Mouse (Mus musculus): ENCODE data around the gene Elf1.
"Not testable (repeated sequence)": the region's sequence is repeated elsewhere in the genome, so short reads cannot be mapped to it uniquely, and the experiment has no call there.

The Elf1 gene

DNA sequence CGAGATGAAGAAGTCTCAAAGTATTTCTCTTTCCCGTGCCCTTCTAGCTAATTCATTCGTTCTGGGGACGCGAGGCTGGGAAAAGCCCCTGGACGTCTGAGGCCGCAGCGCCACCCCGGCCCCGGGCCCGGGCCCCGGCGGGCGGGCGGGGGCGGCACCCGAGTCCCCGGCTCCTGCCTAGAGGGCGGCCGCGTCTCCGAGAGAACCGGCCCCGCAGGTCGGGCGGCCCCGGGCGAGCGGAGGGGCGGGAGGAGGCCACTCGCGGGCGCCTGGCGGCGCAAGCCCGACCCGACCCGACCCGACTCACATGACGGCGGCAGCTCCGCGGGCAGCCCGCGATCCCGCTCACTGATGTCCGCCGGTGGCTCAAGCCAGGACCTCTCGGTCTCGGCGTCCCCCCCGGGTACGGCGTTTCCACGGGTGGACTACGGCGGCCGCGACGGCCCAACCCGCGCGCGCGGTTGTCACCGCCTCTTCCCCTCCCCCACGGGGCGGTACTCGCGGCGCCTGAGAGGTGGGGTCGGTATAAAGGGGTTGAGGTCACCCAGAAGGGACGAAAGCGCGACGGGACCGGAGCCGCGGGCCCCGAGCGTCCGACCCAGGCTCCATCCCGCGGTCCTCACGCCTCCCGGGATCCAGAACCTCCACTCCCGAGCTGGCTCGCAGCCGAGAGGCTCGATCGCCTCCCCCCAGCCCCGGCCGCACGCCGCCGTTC lies at the start of gene Elf1:
Elf1 (plus strand) TSS at position 571 of the 715 bp plus-strand sequence.
- peak; percentile 77 for DNase-seq (ENCODE audit: low read depth, low spot score)

DNA sequence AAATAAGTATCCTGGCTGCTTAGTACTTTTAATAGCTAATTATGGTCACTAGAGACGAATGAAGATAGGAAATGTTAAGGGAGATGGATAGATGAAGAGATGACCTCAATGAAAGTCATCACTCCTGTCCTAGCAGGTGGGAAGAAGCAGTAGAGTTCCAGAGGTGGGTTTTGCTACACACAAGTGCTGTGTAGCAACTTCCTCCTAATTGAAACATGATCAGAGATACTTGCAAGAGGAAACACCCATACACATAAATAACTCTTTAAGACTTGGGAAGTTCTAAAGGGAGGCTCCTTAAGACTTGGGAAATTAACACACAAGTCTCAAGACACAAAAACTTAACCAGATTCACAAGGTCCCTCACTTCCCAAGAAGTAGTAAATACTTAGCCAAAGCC lies 46.9 kb upstream of the Elf1 start:
- no peak for DNase-seq (ENCODE audit: low read depth, low spot score)

DNA sequence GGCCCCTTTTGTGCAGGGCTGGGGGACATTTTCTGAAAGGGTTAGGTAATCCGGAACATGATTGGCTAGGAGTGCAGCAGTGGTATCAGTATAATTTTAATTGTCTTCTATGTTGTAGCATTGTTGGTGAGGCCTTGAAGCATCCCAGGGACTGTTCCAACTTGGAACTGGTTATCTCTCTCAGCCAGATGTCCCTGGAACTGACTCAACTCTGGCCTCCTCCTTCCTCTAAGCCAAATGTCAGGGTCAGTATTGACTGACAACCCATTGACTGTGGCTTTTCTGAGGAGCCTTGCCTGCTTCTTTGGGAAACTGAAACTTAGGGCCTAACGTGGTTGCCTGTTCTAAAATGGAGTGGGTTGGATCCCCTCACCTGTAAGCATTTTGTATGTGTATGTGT lies 40.3 kb upstream of the Elf1 start:
- DNase-seq (ENCODE audit: low read depth, low spot score) = no peak

DNA sequence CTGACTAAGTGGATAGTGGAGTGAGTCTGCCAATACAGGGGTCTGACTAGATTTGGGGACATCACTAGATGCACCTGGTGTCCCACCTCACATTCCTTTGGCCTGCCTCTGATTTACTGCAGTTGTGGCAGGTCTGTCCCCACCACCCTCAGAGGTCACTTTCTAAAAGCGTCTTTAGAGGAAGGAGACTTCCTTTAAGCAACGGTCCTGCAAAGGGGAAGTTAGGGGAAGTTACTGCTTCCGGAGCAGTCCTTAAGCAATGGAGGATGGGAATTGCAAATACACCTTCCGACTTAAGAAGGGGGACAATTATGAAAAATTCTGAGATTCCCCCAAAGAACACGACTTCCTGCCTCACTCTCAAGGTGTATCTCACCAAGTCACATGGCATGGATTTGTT lies 39.6 kb upstream of the Elf1 start:
- no peak for DNase-seq (ENCODE audit: low read depth, low spot score)

DNA sequence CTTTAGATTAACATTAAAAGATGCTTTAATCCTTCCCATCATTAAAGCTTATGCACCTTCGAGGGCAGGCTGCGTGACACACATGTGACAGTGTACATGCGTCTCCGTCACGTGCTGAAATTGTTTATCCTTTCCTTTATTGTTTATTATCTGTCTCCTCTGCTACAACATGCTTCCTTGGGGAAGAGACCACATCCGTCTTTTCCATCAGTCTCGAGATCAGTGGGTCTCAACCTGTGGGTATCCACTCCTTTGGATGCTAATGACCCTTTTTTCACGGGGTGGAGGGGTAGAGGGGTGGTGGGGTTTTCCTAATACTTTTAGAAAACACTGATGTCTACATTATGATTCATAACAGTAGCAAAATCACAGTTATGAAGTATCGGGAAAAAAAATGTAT lies 36.4 kb upstream of the Elf1 start:
- no peak for DNase-seq (ENCODE audit: low read depth, low spot score)

DNA sequence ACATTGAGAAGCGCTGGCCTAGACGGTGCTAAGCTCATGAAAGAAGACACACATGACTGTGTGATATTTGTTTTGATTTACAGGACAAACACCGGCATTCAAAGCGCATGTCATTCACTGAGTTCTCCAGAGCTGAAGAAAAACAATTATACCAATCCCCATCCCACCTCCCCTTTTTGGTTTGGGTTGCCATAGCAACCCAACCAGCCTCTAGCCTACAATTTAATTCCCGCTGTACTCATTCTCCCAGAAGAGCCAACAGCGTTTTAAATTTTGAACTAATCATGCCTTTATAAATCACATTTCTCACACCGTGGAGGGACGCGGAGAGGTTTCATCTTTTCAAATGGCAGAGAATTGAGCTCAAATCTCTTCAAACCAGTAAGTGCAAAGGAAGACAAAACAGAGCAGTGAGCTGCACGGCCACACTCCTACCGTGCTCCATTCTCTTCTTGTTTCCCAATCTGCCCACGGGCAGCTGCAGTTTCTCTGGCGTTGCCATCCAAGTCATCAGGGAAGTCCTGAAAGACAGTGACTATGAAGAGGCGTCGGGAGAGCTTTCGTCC lies 35.9 kb upstream of the Elf1 start:
- no peak for DNase-seq (ENCODE audit: low read depth, low spot score)

DNA sequence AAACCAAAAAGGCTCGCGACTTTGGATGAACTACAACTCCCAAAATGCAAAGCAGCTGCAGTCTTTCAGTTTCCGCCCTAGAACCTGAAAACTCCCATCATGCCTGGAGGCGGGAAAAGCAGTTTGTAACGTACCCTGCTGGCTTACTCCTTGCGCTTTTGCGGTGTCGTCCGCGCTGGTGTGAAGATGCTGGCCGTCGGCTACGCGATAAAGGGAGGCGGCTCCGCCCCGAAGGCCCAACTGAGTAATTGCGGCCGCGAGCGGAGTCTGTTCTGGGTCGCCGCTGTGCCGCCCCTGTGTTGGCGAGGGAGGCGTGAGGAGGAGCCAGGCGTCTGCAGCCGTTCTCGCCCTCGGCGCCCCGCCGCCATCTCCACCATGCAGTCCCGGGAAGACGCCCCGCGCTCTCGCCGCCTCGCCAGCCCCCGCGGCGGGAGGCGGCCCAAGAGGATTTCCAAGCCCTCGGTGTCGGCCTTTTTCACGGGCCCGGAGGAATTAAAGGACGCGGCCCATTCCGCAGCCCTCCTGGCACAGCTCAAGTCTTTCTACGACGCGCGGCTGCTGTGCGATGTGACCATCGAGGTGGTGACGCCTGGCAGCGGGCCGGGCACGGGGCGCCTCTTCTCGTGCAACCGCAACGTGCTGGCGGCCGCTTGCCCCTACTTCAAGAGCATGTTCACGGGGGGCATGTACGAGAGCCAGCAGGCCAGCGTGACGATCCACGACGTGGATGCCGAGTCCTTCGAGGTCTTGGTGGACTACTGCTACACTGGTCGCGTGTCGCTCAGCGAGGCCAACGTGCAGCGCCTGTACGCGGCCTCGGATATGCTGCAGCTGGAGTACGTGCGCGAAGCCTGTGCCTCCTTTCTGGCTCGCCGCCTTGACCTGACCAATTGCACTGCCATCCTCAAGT lies 29.1 kb upstream of the Elf1 start, which contains the start of gene Kbtbd6:
Kbtbd6 (plus strand) TSS at position 155 of the 910 bp plus-strand sequence.
- DNase-seq (ENCODE audit: low read depth, low spot score) = peak; percentile 33

DNA sequence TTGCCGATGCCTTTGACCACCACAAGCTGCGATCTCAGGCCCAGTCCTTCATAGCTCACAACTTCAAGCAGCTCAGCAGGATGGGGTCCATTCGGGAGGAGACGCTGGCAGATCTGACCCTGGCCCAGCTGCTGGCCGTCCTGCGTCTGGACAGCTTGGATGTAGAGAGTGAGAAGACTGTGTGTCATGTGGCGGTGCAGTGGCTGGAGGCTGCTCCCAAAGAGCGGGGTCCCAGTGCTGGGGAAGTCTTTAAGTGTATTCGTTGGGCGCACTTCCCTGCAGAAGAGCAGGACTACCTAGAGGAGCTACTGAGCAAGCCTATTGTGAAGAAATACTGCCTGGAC lies 28.4 kb upstream of the Elf1 start:
- DNase-seq (ENCODE audit: low read depth, low spot score) = not testable (repeated sequence)

DNA sequence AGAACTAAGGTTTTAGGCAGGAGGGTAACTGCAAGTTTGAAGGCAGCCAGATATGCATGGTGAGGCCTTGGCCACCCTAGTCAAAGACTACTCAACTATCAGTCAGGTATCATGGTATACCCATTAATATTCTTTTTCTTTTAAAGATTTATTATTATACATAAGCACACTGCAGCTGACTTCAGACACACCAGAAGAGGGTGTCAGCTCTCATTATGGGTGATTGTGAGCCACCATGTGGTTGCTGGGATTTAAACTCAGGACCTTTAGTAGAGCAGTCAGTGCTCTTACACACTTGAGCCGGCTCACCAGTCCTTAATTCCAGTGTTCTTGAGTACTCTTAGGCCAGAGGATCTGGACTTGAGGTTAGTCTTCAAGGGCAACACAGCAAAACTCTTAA lies 20.6 kb upstream of the Elf1 start:
- DNase-seq (ENCODE audit: low read depth, low spot score) = no peak

DNA sequence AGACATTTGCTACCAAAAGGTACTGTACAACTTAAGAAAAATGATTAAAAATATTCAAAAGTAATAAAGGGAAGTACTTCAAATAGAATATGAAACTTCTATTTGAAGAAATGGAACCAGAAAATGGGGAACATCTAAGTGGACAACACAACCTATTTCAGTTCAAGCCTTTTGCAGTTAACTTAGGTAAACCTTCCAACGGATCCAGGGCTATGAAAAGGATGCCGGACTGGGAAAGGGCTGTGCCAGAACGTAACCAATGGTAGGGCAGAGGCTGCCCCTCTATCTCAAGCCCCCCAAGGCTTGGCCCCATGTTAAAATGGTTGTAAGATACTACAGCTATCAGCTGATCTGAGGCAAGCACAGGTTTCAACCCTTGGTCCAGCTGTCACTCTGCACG lies 20.0 kb upstream of the Elf1 start:
- no peak for DNase-seq (ENCODE audit: low read depth, low spot score)

DNA sequence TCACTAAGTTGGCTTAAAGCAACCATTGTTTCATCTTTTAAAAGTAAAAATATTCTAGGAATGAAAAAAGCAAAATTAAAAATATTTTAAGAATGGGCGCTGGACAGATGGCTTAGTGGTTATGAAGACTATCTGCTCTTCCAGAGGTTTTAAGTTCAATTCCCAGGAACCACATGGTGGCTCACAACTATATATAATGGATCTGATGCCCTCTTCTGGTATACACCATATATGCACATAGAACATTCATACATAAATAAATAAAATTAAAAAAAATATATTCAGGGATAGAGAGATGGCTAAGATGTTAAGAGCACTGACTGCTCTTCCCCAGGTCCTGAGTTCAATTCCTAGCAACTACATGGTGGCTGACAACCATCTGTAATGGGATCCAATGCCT lies 15.4 kb upstream of the Elf1 start:
- DNase-seq (ENCODE audit: low read depth, low spot score) = peak; percentile 50

DNA sequence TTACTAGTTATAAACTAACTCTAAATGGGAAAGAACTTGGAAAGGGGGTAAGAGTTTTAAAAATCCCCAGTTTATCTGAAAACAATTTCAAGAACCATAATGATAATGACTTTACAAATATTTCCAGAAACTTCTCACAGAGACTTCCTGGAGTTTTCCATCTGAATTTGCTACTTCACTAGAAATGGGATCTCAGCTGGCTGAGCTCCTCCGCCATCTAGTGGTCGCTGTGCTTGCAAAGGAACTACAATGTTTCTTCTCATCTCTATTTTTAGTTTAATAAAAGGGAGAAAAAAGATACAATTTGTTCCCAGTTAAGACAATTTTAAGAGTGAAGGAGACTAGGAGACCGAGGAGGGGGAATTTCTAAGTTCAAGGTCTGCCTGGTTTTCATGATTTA lies 13.4 kb upstream of the Elf1 start:
- DNase-seq (ENCODE audit: low read depth, low spot score) = peak; percentile 77

DNA sequence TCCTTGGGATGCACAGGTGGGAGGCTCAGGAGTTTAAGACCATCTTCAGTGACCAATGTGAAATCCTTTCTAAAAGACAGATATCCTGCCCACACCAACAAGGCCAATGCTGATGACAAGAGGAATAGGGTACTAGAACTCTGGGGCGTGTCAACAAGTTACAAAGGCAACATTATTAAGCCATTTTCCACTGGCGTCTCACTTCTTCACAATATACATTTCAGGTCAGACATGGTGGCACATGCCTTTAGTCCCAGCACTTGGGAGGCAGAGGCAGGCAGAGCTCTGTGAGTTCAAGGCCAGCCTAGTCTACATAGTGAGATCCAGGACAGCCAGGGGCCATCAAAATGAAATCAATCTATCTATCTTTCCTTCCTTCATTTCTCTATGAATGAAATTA lies 7.6 kb upstream of the Elf1 start:
- no peak for DNase-seq (ENCODE audit: low read depth, low spot score)

DNA sequence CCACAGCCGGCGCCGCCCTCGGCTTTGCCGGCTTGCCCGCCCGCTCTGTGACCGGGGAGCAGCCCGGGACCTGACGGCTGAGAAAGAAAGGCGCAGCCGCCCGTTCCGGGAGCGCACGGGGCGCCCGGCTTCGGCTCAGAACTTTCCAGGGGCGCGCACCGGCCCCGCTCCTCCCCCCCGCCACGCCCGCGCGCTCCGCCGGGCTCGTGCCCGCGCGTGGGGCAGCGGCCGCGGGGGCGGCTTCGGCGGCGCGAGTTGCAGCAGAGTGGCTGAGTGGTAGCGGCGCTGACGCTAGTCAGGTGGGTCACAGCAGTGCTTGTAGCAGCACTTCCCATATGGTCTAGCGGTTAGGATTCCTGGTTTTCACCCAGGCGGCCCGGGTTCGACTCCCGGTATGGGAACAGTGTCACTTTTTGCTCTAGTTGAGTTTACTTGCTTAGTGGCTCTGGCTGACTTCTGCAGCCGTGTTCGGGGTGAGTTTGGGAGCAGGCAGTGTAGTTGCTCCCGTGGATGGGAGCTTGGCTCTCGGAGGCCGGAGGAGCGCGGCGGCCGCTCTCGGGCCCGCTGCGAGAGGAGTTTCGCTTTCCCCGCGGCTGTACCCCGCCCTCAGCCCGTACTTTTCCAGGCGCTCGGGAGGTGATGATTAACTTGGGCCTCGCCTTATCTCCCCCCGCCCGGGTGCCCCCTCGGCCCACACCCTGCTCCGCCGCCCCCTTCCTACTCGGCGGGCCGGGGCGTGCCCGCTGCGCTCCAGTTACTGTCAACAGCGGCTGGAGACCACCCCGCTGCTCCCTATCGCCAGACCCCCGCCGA lies 551 bp downstream of the Elf1 start, which contains the start of gene Wbp4:
Wbp4 (minus strand) TSS at position 182 of the 813 bp plus-strand sequence.
- peak; percentile 92 for DNase-seq (ENCODE audit: low read depth, low spot score)

DNA sequence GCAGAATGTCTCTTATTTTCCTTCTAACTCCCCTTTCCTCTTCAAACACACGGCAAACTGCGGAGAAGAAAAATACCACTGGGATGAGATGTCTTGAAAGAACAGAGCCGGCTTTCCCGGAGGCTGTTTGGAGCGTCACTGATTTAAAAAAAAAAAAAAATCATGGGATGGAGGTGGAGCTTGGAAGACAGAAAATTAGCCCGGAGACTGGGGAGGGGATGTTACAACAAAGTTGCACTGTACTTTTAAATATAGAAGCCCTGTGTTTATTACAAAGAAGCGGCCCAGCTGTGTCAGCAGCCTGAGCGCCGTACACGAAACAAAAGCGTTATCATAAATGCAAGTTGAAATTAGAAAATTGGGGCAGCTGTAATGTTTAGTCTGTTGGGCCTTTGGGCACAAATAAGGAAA lies 1.3 kb downstream of the Elf1 start:
- DNase-seq (ENCODE audit: low read depth, low spot score) = peak; percentile 82

DNA sequence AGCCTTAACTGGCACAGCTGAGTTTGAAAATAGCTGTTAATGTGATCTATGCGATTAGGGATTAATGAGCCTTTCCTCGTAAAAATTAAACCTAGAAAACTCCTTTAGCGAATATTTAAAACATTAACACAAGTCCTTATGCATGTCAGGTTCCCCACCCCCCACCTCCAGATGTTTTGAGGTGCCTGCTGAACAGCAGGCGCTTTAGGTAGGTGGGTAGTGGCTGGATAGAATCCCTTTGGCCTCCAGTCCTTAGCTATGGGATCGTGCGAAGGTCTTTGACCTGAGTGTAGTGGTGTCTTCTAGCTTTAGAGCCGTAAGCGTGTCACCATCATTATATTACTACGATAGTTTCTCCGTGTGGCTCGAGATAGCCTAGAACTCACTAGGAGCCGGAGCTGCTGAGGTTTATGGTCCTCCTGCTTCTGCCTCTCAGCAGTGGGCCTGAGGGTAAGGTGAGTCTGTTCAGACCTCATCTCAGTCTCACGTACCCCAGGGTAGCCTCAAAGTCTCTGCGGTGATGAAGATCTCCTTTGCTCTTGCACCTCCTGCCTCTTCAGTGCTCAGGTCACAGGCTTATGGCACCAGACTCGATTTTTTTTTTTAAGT lies 1.9 kb downstream of the Elf1 start:
- peak; percentile 28 for DNase-seq (ENCODE audit: low read depth, low spot score)

DNA sequence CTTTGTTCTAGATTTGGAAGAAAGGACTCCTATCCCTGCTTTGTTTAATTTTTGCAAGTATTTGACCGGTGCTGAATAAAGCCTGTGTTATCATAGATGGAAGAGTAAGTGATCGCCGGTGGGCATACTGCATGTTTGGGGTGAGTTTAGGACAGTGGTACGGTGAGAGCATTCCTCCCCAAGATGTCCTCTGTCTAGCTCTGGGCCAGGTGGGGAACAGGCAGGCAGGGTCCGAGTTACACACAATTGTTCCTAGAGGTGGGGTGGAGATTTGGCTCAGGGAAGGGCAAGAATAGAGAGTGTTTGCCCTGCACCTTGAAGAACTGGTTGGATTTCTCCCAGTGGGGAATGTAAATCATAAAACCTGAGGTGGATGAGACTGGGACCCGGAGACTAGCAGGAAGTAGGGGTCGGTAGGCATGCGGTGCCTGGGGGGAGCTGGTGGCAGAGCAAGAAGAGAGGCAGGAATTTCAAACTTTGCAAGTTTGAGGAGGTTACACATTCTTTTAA lies 2.7 kb downstream of the Elf1 start:
- no peak for DNase-seq (ENCODE audit: low read depth, low spot score)

DNA sequence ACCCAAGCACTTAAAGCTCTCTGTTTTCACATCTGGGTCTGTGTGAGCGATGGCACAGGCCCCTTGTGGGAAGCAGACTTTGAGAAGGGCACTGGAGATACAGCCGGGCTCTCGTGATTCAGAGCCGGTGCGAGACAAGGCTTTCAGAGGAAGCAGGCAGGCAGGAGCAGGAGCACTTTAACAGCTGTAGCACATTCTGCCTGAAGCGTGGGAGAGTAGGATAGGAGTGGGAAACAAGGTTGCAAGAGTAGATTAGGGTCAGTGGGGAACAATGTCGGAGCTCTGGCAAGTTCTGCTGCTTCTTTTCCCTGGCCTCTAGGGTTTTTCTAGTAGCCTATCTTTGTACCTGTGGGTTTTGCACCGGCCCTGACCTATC lies 5.6 kb downstream of the Elf1 start:
- DNase-seq (ENCODE audit: low read depth, low spot score) = no peak

DNA sequence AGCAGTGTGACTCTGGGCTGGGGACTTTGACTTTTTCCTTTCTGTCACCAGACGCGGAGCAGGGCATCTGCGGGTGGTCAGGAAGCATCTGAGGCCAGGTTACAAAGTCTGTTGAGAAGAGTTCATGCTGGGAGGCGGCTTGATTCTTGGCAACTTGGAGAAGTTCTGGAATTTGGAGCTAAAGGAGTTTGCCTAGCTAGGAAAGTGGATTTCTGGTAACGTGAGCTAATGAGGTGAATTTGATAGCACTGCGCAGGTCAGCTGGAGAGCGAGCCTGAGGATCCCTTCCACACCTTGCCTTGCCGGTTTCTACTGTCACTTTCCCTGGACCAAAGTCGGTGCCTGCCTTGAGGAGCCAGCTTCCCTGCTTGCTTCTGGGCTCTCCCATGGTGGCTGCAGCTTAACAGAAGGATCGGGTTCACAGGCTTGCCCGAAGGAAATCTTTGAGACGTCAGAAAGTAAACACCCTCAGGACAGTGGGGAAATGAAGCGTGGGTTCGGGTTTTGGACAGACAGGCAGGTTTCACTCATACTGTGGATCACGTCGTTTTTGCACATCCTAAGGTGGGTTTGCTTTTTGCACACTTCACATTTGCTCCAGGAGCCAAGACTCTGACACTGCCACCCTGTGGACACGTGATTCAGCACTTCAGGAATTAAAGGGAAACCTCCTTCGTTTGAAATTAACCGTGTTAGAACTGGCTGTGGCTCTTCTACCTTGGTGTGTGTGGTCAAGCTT lies 6.2 kb downstream of the Elf1 start:
- DNase-seq (ENCODE audit: low read depth, low spot score) = peak; percentile 50

DNA sequence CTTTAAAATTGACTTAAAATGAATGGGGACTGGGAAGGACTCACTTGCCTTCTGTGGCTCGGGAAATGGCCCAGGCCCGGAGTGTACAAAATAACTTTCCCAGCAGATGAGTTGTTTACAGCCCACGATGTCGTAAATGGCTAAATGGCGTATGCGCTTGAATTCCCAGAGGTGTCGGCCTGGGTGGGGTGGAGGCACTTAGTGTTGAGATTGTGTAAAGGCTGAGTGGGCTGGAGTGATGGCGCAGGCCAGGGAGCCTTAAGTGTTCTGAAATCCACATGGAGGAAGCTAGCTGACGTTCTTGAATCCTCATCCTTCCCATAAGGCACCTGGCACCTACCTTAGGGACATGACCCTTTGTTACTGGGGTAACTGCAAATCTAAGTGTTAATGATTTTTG lies 7.5 kb downstream of the Elf1 start:
- no peak for DNase-seq (ENCODE audit: low read depth, low spot score)

All from 3T3-L1 (cell line).